In the genomic region with DNA sequence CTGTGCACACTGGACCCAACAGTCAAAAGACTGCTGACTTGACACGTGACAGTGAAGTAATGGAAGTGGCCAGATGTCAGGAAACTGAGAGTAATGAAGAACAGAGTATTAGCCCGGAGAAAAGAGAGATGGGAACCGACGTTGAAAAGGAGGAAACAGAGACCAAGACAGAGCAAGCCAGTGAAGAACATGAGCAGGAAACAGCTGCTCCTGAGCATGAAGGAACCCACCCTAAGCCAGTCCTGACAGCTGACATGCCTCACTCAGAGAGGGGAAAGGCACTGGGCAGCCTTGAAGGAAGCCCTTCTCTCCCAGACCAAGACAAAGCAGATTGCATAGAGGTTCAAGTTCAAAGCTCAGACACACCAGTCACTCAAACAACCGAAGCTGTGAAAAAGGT, we compare ENCODE assay signal across 22 mouse cellular contexts. TPM values are rescaled to one million over a fixed set of nuclear protein-coding genes. Genes with fewer than 3 reads are reported as not detected.
A peak's percentile ranks its signal among the peaks of the same experiment; 100 is the strongest.
DNase-seq lines count a peak whose midpoint lies in the region; ATAC-seq and TF ChIP-seq lines count a peak whose summit lies in the region.
"Had no signal": no experiment of that assay in that cellular context is flagged by ENCODE, and none has a peak within 500 bp of the region (broad histone marks: within the 10 kb centered on the region; RNA-seq: fewer than 3 reads in every experiment).

No protein-coding gene starts in this region.

- no peaks in the 10 kb centered on the region for H3K27me3 ChIP-seq in thymus, adult 2 months (ENCODE audit: control insufficient read depth, insufficient read depth, low read length)
- H3K27me3 ChIP-seq: embryonic facial prominence, embryonic 15.5 days; limb, embryonic 12.5 days; liver, embryonic 12.5 days; midbrain, embryonic 13.5 days; neural tube, embryonic 12.5 days had no signal

- H3K36me3 ChIP-seq in thymus, adult 2 months (ENCODE audit: control insufficient read depth, insufficient read depth, low read length): no peaks in the 10 kb centered on the region
- H3K36me3 ChIP-seq in macrophage (ENCODE audit: inconsistent target): no peaks in the 10 kb centered on the region

- ATAC-seq in erythroid progenitor cell, adult 5-6 weeks (replicated peaks; ENCODE audit: low FRiP score, poor library complexity, severe bottlenecking): no peak
- ATAC-seq: hindbrain, postnatal 0 days; liver, embryonic 12.5 days; midbrain, embryonic 13.5 days had no signal

- no peak for TF ChIP-seq CTCF in thymus, adult 2 months (IDR thresholded peaks at IDR 0.05; ENCODE audit: borderline replicate concordance, control insufficient read depth, extremely low read depth, insufficient read depth, low read length, poor library complexity)
- no peak for TF ChIP-seq CTCF in bone marrow macrophage, adult 2 months (IDR thresholded peaks at IDR 0.05; ENCODE audit: low read depth, low read length)

- peaks cover 33% of the 10 kb centered on the region for H3K4me1 ChIP-seq in thymus, adult 2 months (replicated peaks; ENCODE audit: control insufficient read depth, insufficient read depth, low read length)
- peaks cover 11% of the 10 kb centered on the region for H3K4me1 ChIP-seq in bone marrow macrophage, adult 2 months (ENCODE audit: control insufficient read depth, insufficient read depth, low read length)
- H3K4me1 ChIP-seq: embryonic facial prominence, embryonic 15.5 days; limb, embryonic 12.5 days; liver, embryonic 12.5 days; midbrain, embryonic 13.5 days; neural tube, embryonic 12.5 days had no signal

- TF ChIP-seq POLR2A in thymus, adult 2 months (IDR thresholded peaks at IDR 0.05; ENCODE audit: control insufficient read depth, extremely low read depth, insufficient read depth, low read length, poor library complexity): no peak
- TF ChIP-seq POLR2A in bone marrow macrophage, adult 2 months (IDR thresholded peaks at IDR 0.05; ENCODE audit: borderline replicate concordance, low read depth, low read length): no peak

- H3K27ac ChIP-seq in thymus, adult 2 months (ENCODE audit: control insufficient read depth, insufficient read depth, low read length): 0 out of 2 replicates have a peak overlapping the region, but pooled peaks have one; percentile 10
- H3K27ac ChIP-seq in bone marrow macrophage, adult 2 months (ENCODE audit: insufficient read depth, low read depth, low read length): peak overlapping the region; percentile 31
- peak overlapping the region; percentile 35 for H3K27ac ChIP-seq in macrophage
- H3K27ac ChIP-seq: embryonic facial prominence, embryonic 15.5 days; heart, embryonic 10.5 days; hindbrain, postnatal 0 days; limb, embryonic 12.5 days; liver, embryonic 12.5 days; midbrain, embryonic 13.5 days; neural tube, embryonic 12.5 days had no signal

- no peak overlapping the region for H3K4me3 ChIP-seq in thymus, adult 2 months (ENCODE audit: control insufficient read depth, insufficient read depth, low read length)
- H3K4me3 ChIP-seq in bone marrow macrophage, adult 2 months (ENCODE audit: insufficient read depth, low read length): no peak overlapping the region
- no peak overlapping the region for H3K4me3 ChIP-seq in macrophage (ENCODE audit: inconsistent target)
- H3K4me3 ChIP-seq: embryonic facial prominence, embryonic 15.5 days; heart, embryonic 10.5 days; limb, embryonic 12.5 days; liver, embryonic 12.5 days; megakaryocyte, embryonic 14.5 days; midbrain, embryonic 13.5 days; neural tube, embryonic 12.5 days had no signal

- H3K79me2 ChIP-seq in macrophage (ENCODE audit: inconsistent target): no peaks in the 10 kb centered on the region

- WGBS in thymus, adult 2 months: 2% methylated on average over 5 of the region's 5 CpGs
- 9% methylated on average over 5 of the region's 5 CpGs for WGBS in macrophage (ENCODE audit: missing documents)

- DNase-seq in thymus, adult 2 months: no peak
- no peak for DNase-seq in thymus, postnatal 36 days
- DNase-seq in cerebellum, postnatal 10 days: no peak
- no peak for DNase-seq in kidney, postnatal 25 days
- DNase-seq: adrenal gland, adult 8-10 months; cerebellum, adult 8-10 months; kidney, adult 11 months; lung, adult 18-20 months; lung, postnatal 10 days; right cerebral cortex, postnatal 14 days; spleen, adult 18-20 months had no signal

RNA-seq across cellular contexts. Expression of a gene that starts 31.3 kb away (rescaled TPM):
- polyA plus RNA-seq in thymus, adult 2 months (2012; rRNA removed): 32.8 and 37.9 TPM in 2 replicates
- polyA plus RNA-seq in bone marrow macrophage, adult 2 months (2012; ENCODE audit: insufficient read depth, insufficient read length, missing spikeins): 8.7 and 10.3 TPM in 2 replicates
- 10 to 100 TPM in 14 of 26 experiments, 1 to 10 TPM in 12; 4.9 to 20.0 (median 10.4) TPM for total RNA-seq in macrophage (2018; cell fraction: chromatin; rRNA removed)
- total RNA-seq in macrophage (2018; cell fraction: cytosol; rRNA removed): 10 to 100 TPM in 14 of 26 experiments, 1 to 10 TPM in 12; 5.4 to 15.2 (median 10.3) TPM
- 10 to 100 TPM in 19 of 26 experiments, 1 to 10 TPM in 7; 6.0 to 24.5 (median 11.3) TPM for total RNA-seq in macrophage (2018; cell fraction: nucleus; rRNA removed)
- 8.1 to 9.6 TPM (median 8.4 TPM) in 3 replicates for polyA plus RNA-seq in macrophage (2018)
- total RNA-seq in erythroid progenitor cell, adult 5-6 weeks (2015; ENCODE audit: low replicate concordance): 8.4 and 11.9 TPM in 2 replicates
- total RNA-seq in erythroid progenitor cell, adult 5-6 weeks (2017; ENCODE audit: low replicate concordance): 5.1 and 6.7 TPM in 2 replicates
